Mouse (Mus musculus): ENCODE data around the gene Olfm4.

The Olfm4 gene

GRCm38 (mm10) chr14:79983781-79984180 lies at the start of gene Olfm4:
Gene Olfm4, plus strand, starts transcription at chr14:79984081.
- no peak for DNase-seq (ENCODE audit: low spot score in 2 of 2)

- DNase-seq (ENCODE audit: low spot score in 2 of 2): no peak
These were observed 49.5 kb upstream of the Olfm4 start for GRCm38 (mm10) chr14:79934426-79934825.

DNA sequence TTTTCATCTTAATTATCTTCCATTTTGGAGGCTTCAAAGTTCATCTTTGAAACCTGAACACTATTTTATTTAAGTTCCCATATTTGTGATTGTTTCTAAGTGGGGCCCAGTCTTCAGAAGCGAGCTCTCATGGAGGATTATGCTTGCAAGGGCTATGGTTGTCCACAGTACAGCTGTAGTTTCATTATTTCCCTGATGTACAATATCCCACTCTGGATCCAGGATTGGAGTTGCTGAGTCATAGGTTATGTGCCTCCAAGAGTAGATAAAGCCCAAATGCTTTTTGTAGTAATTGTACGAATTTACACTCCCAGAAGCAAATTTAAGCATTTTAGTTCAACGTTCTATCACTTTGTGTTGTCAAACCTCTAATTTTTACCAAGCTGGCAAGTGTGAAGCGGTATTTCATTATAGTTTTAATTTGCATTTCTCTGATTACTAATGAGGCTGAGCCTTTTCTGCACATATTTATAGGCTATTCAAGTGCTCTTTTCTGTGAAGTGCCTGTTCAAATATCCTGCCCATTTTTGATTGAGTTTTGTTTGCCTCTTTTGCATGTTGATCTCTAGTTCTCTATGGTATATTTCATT lies 46.9 kb upstream of the Olfm4 start:
- no peak for DNase-seq (ENCODE audit: low spot score in 2 of 2)

DNA sequence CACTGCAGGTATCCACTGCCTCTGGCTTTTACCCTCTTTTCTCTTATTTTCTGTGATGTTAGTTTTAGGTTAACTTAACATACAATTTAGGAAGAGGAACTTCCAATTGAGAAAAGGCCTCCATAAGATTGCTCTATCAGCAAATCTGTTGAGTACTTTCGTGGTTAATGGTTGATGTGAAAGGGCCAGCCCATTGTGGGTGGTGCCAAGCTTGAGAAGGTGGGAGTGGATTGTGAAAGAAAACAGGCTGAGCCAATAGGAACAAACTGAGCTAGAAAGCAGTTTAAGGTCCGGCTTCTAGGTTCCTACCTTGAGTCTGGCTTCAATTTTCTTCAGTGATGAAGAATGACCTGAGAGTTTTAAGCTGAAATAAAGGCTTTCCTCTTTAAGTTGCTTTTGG lies 38.0 kb upstream of the Olfm4 start:
- DNase-seq (ENCODE audit: low spot score in 2 of 2): no peak

DNA sequence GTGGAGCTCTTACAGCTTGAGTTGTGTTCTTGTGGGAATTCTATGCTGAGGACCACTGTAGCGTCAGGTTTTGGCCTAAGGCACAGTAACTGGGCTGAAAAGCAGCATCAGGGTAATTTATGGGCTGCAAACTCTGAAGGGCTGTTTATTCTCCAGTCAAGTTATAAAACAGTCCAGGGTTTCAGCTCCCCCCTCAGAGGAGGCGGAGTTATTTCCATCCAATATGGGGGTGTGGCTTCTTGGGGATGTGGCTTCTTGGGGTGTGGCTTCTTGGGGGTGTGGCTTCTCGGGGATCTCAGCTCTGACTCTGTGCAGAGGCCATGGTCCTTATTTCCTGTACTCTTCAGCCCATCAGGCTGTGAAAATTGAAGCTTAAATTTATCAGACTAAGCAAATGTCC lies 28.2 kb upstream of the Olfm4 start:
- no peak for DNase-seq (ENCODE audit: low spot score in 2 of 2)

DNA sequence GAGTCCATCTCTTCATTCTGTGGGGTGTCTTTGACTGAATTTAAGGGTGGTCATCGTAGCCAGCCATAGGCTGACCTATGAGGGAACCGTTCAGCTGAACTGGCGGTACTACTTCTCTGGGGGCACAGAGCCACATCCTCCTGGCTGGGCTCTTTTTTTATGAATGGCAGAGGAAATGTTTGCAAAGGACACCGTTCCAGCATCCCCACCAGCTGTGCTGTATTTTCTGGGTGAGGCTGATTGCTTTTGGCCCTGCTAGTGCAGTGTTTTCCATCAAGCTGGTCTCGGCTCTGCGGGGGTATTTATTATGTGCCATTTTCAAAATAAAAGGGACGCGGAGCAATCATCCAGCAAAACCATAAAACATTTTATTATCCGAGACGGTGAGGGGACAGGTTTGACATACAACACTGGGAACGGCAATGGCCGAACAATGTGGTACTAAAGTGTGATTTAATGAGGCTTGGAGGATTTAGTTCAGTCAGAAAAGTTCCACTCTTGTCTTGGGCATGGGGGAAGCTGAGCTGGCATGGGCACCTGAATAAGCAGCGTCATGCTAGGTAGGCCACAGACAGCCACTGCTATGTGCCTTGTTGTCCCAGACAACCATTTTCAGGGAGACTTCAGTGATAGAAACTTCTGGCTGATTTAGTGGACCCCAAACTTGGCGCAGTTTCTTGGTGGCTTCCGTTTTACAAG lies 25.9 kb upstream of the Olfm4 start:
- no peak for DNase-seq (ENCODE audit: low spot score in 2 of 2)

DNA sequence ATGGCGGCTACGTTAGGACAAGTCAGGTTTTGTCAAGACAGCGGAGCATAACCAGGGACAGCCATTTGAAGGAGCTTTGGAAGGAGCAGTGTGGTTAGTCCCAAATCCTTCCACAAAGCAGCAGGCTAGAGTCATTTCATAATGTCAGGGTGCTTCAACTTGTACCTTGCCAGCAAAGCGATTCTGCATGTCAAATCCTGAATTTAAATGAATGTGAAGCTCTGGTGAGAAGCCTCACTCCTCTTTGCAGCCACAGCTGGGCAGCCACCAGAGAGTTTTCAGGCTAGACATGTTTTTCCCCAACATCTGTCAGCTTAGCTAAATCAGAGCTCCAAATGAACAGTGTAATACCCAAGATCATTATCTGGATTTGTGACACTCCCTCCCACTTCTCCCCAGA lies 22.7 kb upstream of the Olfm4 start:
- no peak for DNase-seq (ENCODE audit: low spot score in 2 of 2)

DNA sequence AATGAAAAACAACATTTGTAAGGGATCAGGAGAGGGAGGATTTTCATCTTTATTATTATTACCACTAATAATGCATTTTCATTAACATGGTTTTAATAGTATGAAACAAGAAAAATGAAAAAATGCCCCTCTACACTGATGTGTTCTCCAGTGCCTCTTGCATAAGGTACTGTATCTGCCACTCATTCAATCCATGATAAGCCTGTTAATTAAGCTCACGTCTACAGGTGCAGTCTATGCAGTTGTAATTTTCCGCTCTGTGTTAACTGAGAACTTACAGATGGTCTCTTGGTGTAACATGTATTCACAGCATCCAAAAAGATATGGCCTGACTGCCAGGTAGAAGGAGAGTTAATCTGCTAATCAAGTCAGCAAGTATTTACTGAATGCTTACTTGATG lies 22.3 kb upstream of the Olfm4 start:
- no peak for DNase-seq (ENCODE audit: low spot score in 2 of 2)

GRCm38 (mm10) chr14:79970165-79970564 lies 13.7 kb upstream of the Olfm4 start:
- no peak for DNase-seq (ENCODE audit: low spot score in 2 of 2)

GRCm38 (mm10) chr14:79970928-79971738 lies 12.7 kb upstream of the Olfm4 start:
- no peak for DNase-seq (ENCODE audit: low spot score in 2 of 2)

DNA sequence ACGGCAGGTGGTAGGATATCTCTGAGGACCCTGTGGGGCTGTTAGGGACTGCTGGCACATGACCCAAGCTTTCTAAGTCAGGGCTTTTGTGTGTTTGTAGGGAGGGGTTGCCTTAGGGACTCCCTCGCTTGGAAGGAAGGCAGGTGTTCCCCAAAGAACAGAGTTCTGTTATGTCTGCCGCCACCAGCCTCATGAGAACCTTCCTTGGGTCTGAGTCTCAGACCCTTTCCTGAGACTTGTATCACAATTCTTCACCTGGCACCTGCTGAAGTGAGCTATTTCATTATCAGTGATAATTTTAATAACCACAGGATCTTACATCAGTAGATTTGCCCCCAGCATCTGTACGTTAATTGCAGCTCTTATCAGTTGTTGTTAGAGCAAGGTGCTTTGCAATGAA lies 2.4 kb upstream of the Olfm4 start:
- DNase-seq (ENCODE audit: low spot score in 2 of 2): no peak

GRCm38 (mm10) chr14:79985137-79985670 lies 1.3 kb downstream of the Olfm4 start:
- no peak for DNase-seq (ENCODE audit: low spot score in 2 of 2)

DNA sequence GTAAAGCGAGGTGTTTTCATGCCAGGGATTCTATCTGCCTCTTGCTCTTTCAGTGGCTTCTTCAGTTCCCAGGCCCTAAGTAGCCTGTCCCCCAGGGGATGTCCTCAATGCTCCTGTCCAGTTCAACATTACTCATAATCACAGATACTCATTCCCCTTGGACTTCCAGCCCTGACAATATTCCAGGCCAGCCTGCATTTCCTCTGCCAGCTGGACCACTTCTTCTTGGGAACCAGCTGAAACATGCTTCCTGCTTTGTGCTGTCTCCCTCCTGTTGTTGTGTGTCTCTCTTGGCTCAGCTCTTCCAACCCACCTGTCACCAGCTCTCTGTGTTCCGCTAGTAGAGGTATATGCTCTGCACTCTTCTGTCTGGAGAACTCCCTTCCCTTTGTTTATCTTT lies 1.8 kb downstream of the Olfm4 start:
- DNase-seq (ENCODE audit: low spot score in 2 of 2): no peak

GRCm38 (mm10) chr14:79986831-79987230 lies 3.0 kb downstream of the Olfm4 start:
- no peak for DNase-seq (ENCODE audit: low spot score in 2 of 2)

DNA sequence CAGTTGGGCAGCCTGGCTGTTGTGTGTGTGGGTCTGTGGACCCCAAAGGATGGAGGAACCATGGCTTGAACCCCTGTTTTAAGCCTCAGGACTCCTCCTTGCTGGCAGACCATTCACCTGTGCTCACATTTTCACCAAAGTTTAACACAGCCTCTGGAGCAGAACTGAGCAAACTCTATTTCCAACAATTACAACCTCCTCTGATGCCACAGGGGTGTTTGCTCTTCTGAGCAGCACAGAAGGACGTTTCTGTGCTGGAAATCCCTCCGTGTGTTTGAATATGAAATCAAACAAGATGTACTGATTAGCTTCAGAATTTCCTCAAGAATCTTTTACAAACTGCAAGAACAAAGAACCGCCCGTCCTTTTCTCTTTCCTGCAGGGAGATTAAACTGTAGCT lies 5.9 kb downstream of the Olfm4 start:
- DNase-seq (ENCODE audit: low spot score in 2 of 2): no peak

- no peak for DNase-seq (ENCODE audit: low spot score in 2 of 2)
These were observed 6.7 kb downstream of the Olfm4 start for GRCm38 (mm10) chr14:79990547-79990946.

- no peak for DNase-seq (ENCODE audit: low spot score in 2 of 2)
These were observed 13.7 kb downstream of the Olfm4 start for GRCm38 (mm10) chr14:79997534-79997933.

- no peak for DNase-seq (ENCODE audit: low spot score in 2 of 2)
These were observed 16.2 kb downstream of the Olfm4 start for GRCm38 (mm10) chr14:80000110-80000531.

- DNase-seq (ENCODE audit: low spot score in 2 of 2): no peak
These were observed 23.8 kb downstream of the Olfm4 start for GRCm38 (mm10) chr14:80007686-80008085.

DNA sequence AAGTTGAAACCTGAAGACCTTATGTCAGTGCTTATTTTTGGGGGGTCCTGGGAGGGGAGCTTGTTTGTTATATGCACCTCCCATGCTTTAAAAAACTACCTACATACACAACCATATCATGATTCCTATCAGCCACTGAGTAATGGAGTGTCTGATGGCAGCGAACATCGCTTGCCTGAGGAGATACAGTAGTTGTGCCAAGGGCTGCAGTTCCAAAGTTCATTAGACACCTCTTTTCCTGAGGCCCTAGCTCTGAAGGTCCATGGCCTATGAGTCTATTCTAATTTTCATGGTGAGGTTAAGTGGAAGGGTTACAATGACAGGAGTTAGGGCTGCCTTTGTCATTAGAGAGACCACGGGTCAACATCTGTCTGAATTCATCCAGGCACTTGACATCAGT lies 26.5 kb downstream of the Olfm4 start:
- no peak for DNase-seq (ENCODE audit: low spot score in 2 of 2)

DNA sequence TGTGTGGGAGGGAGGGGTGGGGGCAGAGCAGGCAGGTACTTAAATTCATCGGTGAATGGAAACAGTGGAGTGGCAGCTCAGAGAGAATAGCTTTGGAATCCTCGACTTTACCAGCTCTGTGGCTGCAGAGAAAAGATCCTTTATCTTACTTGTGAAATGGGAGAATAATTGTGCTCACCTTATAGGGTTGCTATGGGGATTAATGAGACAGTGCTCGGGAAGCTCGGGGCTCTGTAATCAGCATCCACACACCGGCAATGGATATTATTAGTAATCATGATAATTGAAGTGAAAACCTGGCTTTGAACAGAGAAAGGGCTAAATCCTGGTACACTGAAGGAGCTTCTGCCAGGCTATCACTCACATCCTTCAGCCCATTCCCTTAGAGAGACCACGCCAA lies 31.1 kb downstream of the Olfm4 start:
- no peak for DNase-seq (ENCODE audit: low spot score in 2 of 2)

- no peak for DNase-seq (ENCODE audit: low spot score in 2 of 2)
These were observed 32.2 kb downstream of the Olfm4 start for GRCm38 (mm10) chr14:80016112-80016511.

DNA sequence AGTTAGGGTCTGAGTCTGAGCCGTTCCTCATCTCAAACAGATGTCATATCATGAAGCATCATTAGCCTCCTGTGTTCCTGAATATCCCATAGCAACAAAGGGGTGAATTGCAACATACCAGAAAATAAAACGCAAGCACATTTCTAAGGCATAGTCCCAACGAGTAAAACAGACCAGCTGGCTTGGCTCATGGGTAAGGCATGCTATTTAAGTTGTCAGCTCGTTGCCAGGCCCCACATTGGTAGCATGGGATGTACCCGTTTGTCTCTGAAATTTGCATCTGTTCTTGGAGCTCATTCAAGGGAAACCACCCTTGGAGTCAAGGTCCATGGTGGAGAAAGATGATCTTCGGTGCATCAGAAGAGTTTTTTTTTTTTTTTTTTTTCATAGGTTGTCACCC lies 42.2 kb downstream of the Olfm4 start:
- DNase-seq (ENCODE audit: low spot score in 2 of 2): no peak
